Mouse (Mus musculus) retina, adult 2 months (tissue): ENCODE results near the gene Upk3b.
"Not testable (repeated sequence)": the region's sequence is repeated elsewhere in the genome, so short reads cannot be mapped to it uniquely, and the experiment has no call there.

Experiments used
- DNase-seq: peaks from one replicate; pipeline ENCODE4 v3.0.0-alpha.2; 2012; ENCODE audit warnings: low read depth, low spot score

Gene Upk3b

GRCm38 (mm10) chr5:136034868-136035267, 3.4 kb upstream of the Upk3b start:
- DNase-seq = no peak

GRCm38 (mm10) chr5:136035285-136035684, 3.0 kb upstream of the Upk3b start:
- DNase-seq = no peak

- DNase-seq = no peak
Measured at GRCm38 (mm10) chr5:136036667-136037066, 1.6 kb upstream of the Upk3b start.

- DNase-seq = no peak
Measured at GRCm38 (mm10) chr5:136040210-136040609, 1.9 kb downstream of the Upk3b start.

GRCm38 (mm10) chr5:136041260-136041659, 3.0 kb downstream of the Upk3b start:
- DNase-seq = no peak

- DNase-seq = no peak
Measured at GRCm38 (mm10) chr5:136041666-136042065, 3.4 kb downstream of the Upk3b start.

GRCm38 (mm10) chr5:136044865-136045264, 6.6 kb downstream of the Upk3b start:
- DNase-seq = no peak

- no peak for DNase-seq
Measured at GRCm38 (mm10) chr5:136045408-136045807, 7.1 kb downstream of the Upk3b start.

GRCm38 (mm10) chr5:136045987-136046386, 7.7 kb downstream of the Upk3b start:
- DNase-seq = peak; percentile 34

GRCm38 (mm10) chr5:136048541-136048940, 10.2 kb downstream of the Upk3b start:
- not testable (repeated sequence) for DNase-seq

GRCm38 (mm10) chr5:136049926-136050325, 11.6 kb downstream of the Upk3b start:
- no peak for DNase-seq

GRCm38 (mm10) chr5:136051231-136052085, 13.2 kb downstream of the Upk3b start:
- DNase-seq = peak; percentile 29

- no peak for DNase-seq
Measured at GRCm38 (mm10) chr5:136052861-136053655, 14.8 kb downstream of the Upk3b start.

- DNase-seq = no peak
Measured at GRCm38 (mm10) chr5:136054301-136055077, 16.2 kb downstream of the Upk3b start, which contains the start of gene Upk3bl. Gene Upk3bl (plus strand): TSS chr5:136054492.

- no peak for DNase-seq
Measured at GRCm38 (mm10) chr5:136056062-136056461, 17.8 kb downstream of the Upk3b start.

- DNase-seq = no peak
Measured at GRCm38 (mm10) chr5:136057085-136057484, 18.8 kb downstream of the Upk3b start.

- no peak for DNase-seq
Measured at GRCm38 (mm10) chr5:136061567-136061966, 23.3 kb downstream of the Upk3b start.

- DNase-seq = no peak
Measured at GRCm38 (mm10) chr5:136063920-136064319, 25.6 kb downstream of the Upk3b start.

GRCm38 (mm10) chr5:136066404-136067148, 28.3 kb downstream of the Upk3b start:
- DNase-seq = not testable (repeated sequence)

- DNase-seq = no peak
Measured at GRCm38 (mm10) chr5:136069411-136069810, 31.1 kb downstream of the Upk3b start.

GRCm38 (mm10) chr5:136073051-136073450, 34.8 kb downstream of the Upk3b start:
- DNase-seq = no peak
